Mouse (Mus musculus) erythroblast, adult 5-6 weeks (primary cell): ENCODE measurements at regions not wholly inside any gene's neighbourhood (a gene's known extent, or its start where the extent isn't known, plus 50 kb on each side); places are given as distances from the start of the nearest gene placed in this dataset.
"Not testable (repeated sequence)": the region's sequence is repeated elsewhere in the genome, so short reads cannot be mapped to it uniquely, and the experiment has no call there.

Experiments used
- ATAC-seq: replicated peaks from 2 replicates; pipeline ENCODE4 v1.8.0; 2016; ENCODE audit warnings: moderate number of reproducible peaks, mild to moderate bottlenecking, moderate TSS enrichment, inconsistent platforms; ENCODE audit not compliant: poor library complexity, low FRiP score, severe bottlenecking

GRCm38 (mm10) chr10:118947016-118947674, 77.1 kb upstream of the Dyrk2 start:
- ATAC-seq = no peak

GRCm38 (mm10) chr10:118927316-118927715, 57.3 kb upstream of the Dyrk2 start:
- no peak for ATAC-seq

- no peak for ATAC-seq
Measured at GRCm38 (mm10) chr10:118923473-118924185, 53.6 kb upstream of the Dyrk2 start.

GRCm38 (mm10) chr10:118922120-118922519, 52.1 kb upstream of the Dyrk2 start:
- not testable (repeated sequence) for ATAC-seq
